ENCODE assay signal across 8 mouse cellular contexts in the genomic region with DNA sequence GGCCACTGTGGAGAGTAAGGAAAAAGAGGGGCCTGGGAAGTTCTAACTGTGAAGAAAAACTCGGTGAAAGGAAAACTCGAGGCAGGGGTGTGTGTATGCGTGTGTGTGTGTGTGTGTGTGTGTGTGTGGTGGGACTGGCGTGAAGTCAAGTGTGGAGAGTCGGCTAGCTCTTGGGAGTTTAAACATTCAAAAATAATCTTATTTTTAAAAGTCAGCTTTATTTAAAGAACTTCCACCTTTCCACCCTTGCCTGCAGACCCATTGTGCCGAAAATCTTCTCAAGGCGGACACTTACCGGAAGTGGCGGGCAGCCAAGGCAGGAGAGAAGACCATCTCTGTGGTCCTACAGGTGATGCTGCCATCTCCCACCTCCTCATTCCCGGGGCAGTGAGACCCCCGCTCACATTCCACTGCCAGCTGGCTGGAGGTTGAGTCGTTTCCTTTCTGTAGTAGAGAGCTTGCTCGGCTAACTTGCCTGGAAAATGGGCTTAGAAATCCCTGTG. TPM values are rescaled to one million over a fixed set of nuclear protein-coding genes. Genes with fewer than 3 reads are reported as not detected.
DNase-seq lines count a peak whose midpoint lies in the region; ATAC-seq and TF ChIP-seq lines count a peak whose summit lies in the region.

No protein-coding gene starts in this region.

- no peak for TF ChIP-seq CTCF in gastrocnemius, adult 2 months (IDR thresholded peaks at IDR 0.05)
- TF ChIP-seq CTCF in liver, embryonic 14.5 days (IDR thresholded peaks at IDR 0.05; ENCODE audit: low read depth) = no peak

- no peak for TF ChIP-seq EP300 in liver, embryonic 14.5 days (IDR thresholded peaks at IDR 0.05; ENCODE audit: low read depth)

- H3K4me1 ChIP-seq in forebrain, embryonic 13.5 days = peaks cover 22% of the 10 kb centered on the region
- peaks cover 0 to 12% of the 10 kb centered on the region in 2 experiments; a peak in 3 of 4 replicates for H3K4me1 ChIP-seq in liver, embryonic 14.5 days (replicated peaks; ENCODE audit: control insufficient read depth in 2 of 2, insufficient read depth in 2 of 2, low read length in 1 of 2)

- peak overlapping the region; percentile 91 for H3K27ac ChIP-seq in gastrocnemius, adult 2 months
- no peak overlapping the region for H3K27ac ChIP-seq in forebrain, embryonic 13.5 days
- H3K27ac ChIP-seq in liver, embryonic 14.5 days = peak overlapping the region; percentile 33

- peaks cover 39% of the 10 kb centered on the region for H3K36me3 ChIP-seq in forebrain, embryonic 13.5 days (ENCODE audit: poor library complexity, severe bottlenecking)
- peaks cover 2% of the 10 kb centered on the region for H3K36me3 ChIP-seq in liver, embryonic 14.5 days (replicated peaks; ENCODE audit: control insufficient read depth, insufficient read depth, low read depth)

- intact Hi-C loops in gastrocnemius, adult 2 months (cut with DNase I) = loop anchor here (1.0 to 5.0 kb wide), 2 partner anchors 17 to 65 kb away; a partner anchor contains a TSS

- H3K9ac ChIP-seq in forebrain, embryonic 13.5 days = peak overlapping the region; percentile 85
- H3K9ac ChIP-seq in liver, embryonic 14.5 days (replicated peaks) = peak overlapping the region; percentile 89

- WGBS in forebrain, embryonic 13.5 days = 21% methylated on average over 13 of the region's 13 CpGs
- 27% methylated on average over 13 of the region's 13 CpGs for WGBS in liver, embryonic 14.5 days (ENCODE audit: insufficient replicate concordance)

- no peaks in the 10 kb centered on the region for H3K9me3 ChIP-seq in forebrain, embryonic 13.5 days (replicated peaks)
- H3K9me3 ChIP-seq in liver, embryonic 14.5 days (ENCODE audit: control insufficient read depth, low read length) = no peaks in the 10 kb centered on the region

- ATAC-seq in forebrain, embryonic 13.5 days = 0 out of 2 replicates have a peak, but pooled peaks have one; percentile 14
- ATAC-seq in liver, embryonic 14.5 days (ENCODE audit: insufficient read depth) = no peak

- H3K4me2 ChIP-seq in forebrain, embryonic 13.5 days = peak overlapping the region; percentile 74
- H3K4me2 ChIP-seq in liver, embryonic 14.5 days (ENCODE audit: low read depth) = peak overlapping the region; percentile 87

- H3K4me3 ChIP-seq in gastrocnemius, adult 2 months = peak overlapping the region; percentile 89
- peak overlapping the region; percentile 83 for H3K4me3 ChIP-seq in forebrain, embryonic 13.5 days
- peak overlapping the region; percentile 92 to 93 for H3K4me3 ChIP-seq in liver, embryonic 14.5 days (ENCODE audit: insufficient read depth in 1 of 2, low read depth in 2 of 2, low read length in 2 of 2)

- H3K27me3 ChIP-seq in forebrain, embryonic 13.5 days = no peaks in the 10 kb centered on the region
- no peaks in the 10 kb centered on the region for H3K27me3 ChIP-seq in liver, embryonic 14.5 days (ENCODE audit: control insufficient read depth, insufficient read depth, low read length)

- DNase-seq in gastrocnemius, adult 2 months = no peak
- DNase-seq in gastrocnemius, adult 18-20 months (ENCODE audit: low spot score) = no peak
- peak; percentile 4 for DNase-seq in 3T3-L1 (ENCODE audit: low read depth, low spot score)
- DNase-seq in liver, embryonic 14.5 days (ENCODE audit: low read depth in 3 of 3, low spot score in 3 of 3) = no peak
- DNase-seq in right cerebral cortex, postnatal 25 days = no peak
- DNase-seq in left cerebral cortex, adult 11 months (ENCODE audit: low spot score) = no peak
- DNase-seq in gastrocnemius, adult 8-10 months (ENCODE audit: low spot score in 2 of 2) = no peak

RNA-seq across cellular contexts. Expression of a gene that starts 1.5 kb away (rescaled TPM):
- total RNA-seq in gastrocnemius, adult 2 months (2021) = 10 to 100 TPM; 18.3 to 18.5 TPM
- total RNA-seq in gastrocnemius, adult 18-20 months (2021) = 10 to 100 TPM; 16.5 to 20.1 TPM
- polyA plus RNA-seq in forebrain, embryonic 13.5 days (2015; fragmentation: Nextera tagmentation; extraction: Ambion mirVana) = 89.6 and 99.1 TPM in 2 replicates
- polyA plus RNA-seq in liver, embryonic 14.5 days (2012; rRNA removed) = 27.8 and 28.8 TPM in 2 replicates
- 27.3 and 40.9 TPM in 2 replicates for polyA plus RNA-seq in liver, embryonic 14.5 days (2014; fragmentation: Nextera tagmentation; extraction: Ambion mirVana)
- 10 to 100 TPM; 16.1 to 22.1 (median 17.3) TPM for total RNA-seq in gastrocnemius, adult 8-10 months (2022)

RNA-seq across cellular contexts. Expression of a gene that starts 1.7 kb away (rescaled TPM):
- total RNA-seq in gastrocnemius, adult 2 months (2021) = not detected
- not detected for total RNA-seq in gastrocnemius, adult 18-20 months (2021)
- not detected in 2 replicates for polyA plus RNA-seq in forebrain, embryonic 13.5 days (2015; fragmentation: Nextera tagmentation; extraction: Ambion mirVana)
- not detected in 2 replicates for polyA plus RNA-seq in liver, embryonic 14.5 days (2012; rRNA removed)
- not detected in 2 replicates for polyA plus RNA-seq in liver, embryonic 14.5 days (2014; fragmentation: Nextera tagmentation; extraction: Ambion mirVana)
- not detected for total RNA-seq in gastrocnemius, adult 8-10 months (2022)

RNA-seq across cellular contexts. Expression of a gene that starts 17.1 kb away (rescaled TPM):
- total RNA-seq in gastrocnemius, adult 2 months (2021) = 10 to 100 TPM; 11.5 to 16.1 TPM
- 10 to 100 TPM; 11.5 to 16.2 TPM for total RNA-seq in gastrocnemius, adult 18-20 months (2021)
- polyA plus RNA-seq in forebrain, embryonic 13.5 days (2015; fragmentation: Nextera tagmentation; extraction: Ambion mirVana) = 15.1 and 17.4 TPM in 2 replicates
- 1.7 and 1.8 TPM in 2 replicates for polyA plus RNA-seq in liver, embryonic 14.5 days (2012; rRNA removed)
- 1.0 and 1.6 TPM in 2 replicates for polyA plus RNA-seq in liver, embryonic 14.5 days (2014; fragmentation: Nextera tagmentation; extraction: Ambion mirVana)
- total RNA-seq in gastrocnemius, adult 8-10 months (2022) = 10 to 100 TPM; 10.9 to 15.8 (median 12.7) TPM

RNA-seq across cellular contexts. Expression of a gene that starts 35.3 kb away (rescaled TPM):
- total RNA-seq in gastrocnemius, adult 2 months (2021) = not detected
- total RNA-seq in gastrocnemius, adult 18-20 months (2021) = not detected
- polyA plus RNA-seq in forebrain, embryonic 13.5 days (2015; fragmentation: Nextera tagmentation; extraction: Ambion mirVana) = 0.97 and 1.1 TPM in 2 replicates
- polyA plus RNA-seq in liver, embryonic 14.5 days (2012; rRNA removed) = not detected in 2 replicates
- not detected in 2 replicates for polyA plus RNA-seq in liver, embryonic 14.5 days (2014; fragmentation: Nextera tagmentation; extraction: Ambion mirVana)
- total RNA-seq in gastrocnemius, adult 8-10 months (2022) = not detected

RNA-seq across cellular contexts. Expression of a gene that starts 39.8 kb away (rescaled TPM):
- total RNA-seq in gastrocnemius, adult 2 months (2021) = 10 to 100 TPM; 22.0 to 27.4 TPM
- total RNA-seq in gastrocnemius, adult 18-20 months (2021) = 10 to 100 TPM; 25.5 to 29.0 TPM
- polyA plus RNA-seq in forebrain, embryonic 13.5 days (2015; fragmentation: Nextera tagmentation; extraction: Ambion mirVana) = 16.8 and 16.9 TPM in 2 replicates
- polyA plus RNA-seq in liver, embryonic 14.5 days (2012; rRNA removed) = 14.8 and 16.5 TPM in 2 replicates
- 24.8 and 27.3 TPM in 2 replicates for polyA plus RNA-seq in liver, embryonic 14.5 days (2014; fragmentation: Nextera tagmentation; extraction: Ambion mirVana)
- 10 to 100 TPM; 23.1 to 30.0 (median 24.6) TPM for total RNA-seq in gastrocnemius, adult 8-10 months (2022)
